Mouse (Mus musculus) stomach, postnatal 0 days (tissue): ENCODE measurements around the gene Sptlc3. TPM values are rescaled to one million over a fixed set of nuclear protein-coding genes. Genes with fewer than 3 reads are reported as not detected.

Source experiments
- ATAC-seq: fragments of 200-750 bp; cut with Nextera tagmentation; 2 replicates; pipeline ENCODE4 v1.8.0; 2017; ENCODE audit not compliant: low FRiP score, low TSS enrichment
- DNase-seq: peaks from one replicate; pipeline ENCODE4 v3.0.0-alpha.2; 2016; ENCODE audit warnings: low spot score
- H3K27ac ChIP-seq: fragments of 300-500 bp; sonication (generic); replicated peaks from 2 replicates; pipeline ENCODE4 v1.5.1; 2014; ENCODE audit warnings: mild to moderate bottlenecking, control low read depth
- H3K27me3 ChIP-seq: fragments of 300-500 bp; sonication (generic); 2 replicates; pipeline ENCODE4 v1.6.1; 2014; ENCODE audit warnings: low read length; ENCODE audit not compliant: control insufficient read depth, insufficient read depth
- H3K36me3 ChIP-seq: fragments of 300-500 bp; sonication (generic); 2 replicates; pipeline ENCODE4 v1.6.1; 2014; ENCODE audit warnings: low read length, mixed read lengths; ENCODE audit not compliant: control insufficient read depth, insufficient read depth
- H3K4me1 ChIP-seq: fragments of 300-500 bp; sonication (generic); replicated peaks from 2 replicates; pipeline ENCODE4 v1.6.1; 2014; ENCODE audit warnings: antibody characterized with exemption; ENCODE audit not compliant: control insufficient read depth, insufficient read depth
- H3K4me2 ChIP-seq: fragments of 300-500 bp; sonication (generic); replicated peaks from 2 replicates; pipeline ENCODE4 v1.6.1; 2014; ENCODE audit warnings: low read depth, mild to moderate bottlenecking, control low read depth, moderate library complexity
- H3K4me3 ChIP-seq: fragments of 300-500 bp; sonication (generic); 2 replicates; pipeline ENCODE4 v1.5.1; 2014; ENCODE audit warnings: low read depth, low read length, control low read depth
- H3K9ac ChIP-seq: fragments of 300-500 bp; sonication (generic); 2 replicates; pipeline ENCODE4 v1.6.1; 2014; ENCODE audit warnings: mild to moderate bottlenecking, low read length, control low read depth, mixed read lengths
- H3K9me3 ChIP-seq: fragments of 300-500 bp; sonication (generic); 2 replicates; pipeline ENCODE4 v1.6.1; 2016; ENCODE audit warnings: low read length; ENCODE audit not compliant: control insufficient read depth
- CTCF ChIP-seq: IDR thresholded peaks from 2 replicates; pipeline ENCODE4 v1.5.1; 2016; ENCODE audit warnings: antibody characterized with exemption, low read depth, mild to moderate bottlenecking, moderate library complexity
- EP300 ChIP-seq: optimal IDR thresholded peaks from 2 replicates; pipeline ENCODE3; 2016; ENCODE audit warnings: antibody characterized with exemption
- WGBS: fragments of 180-500 bp; shearing (Covaris S2); extraction: QIAGEN DNeasy Blood & Tissue Kit; methylation state at CpG from one replicate; pipeline ENCODE4 v1.1.7; 2014; 5-methylcytosine and 5-hydroxymethylcytosine counted together
- polyA plus RNA-seq: library from polyadenylated mRNA; unstranded; fragments of >200 nt; fragmentation: Nextera tagmentation; extraction: Ambion mirVana; gene quantifications from 2 replicates; pipeline ENCODE4 v1.2.1, GENCODE M21; 2015

Gene Sptlc3
- polyA plus RNA-seq, 1 experiment from 2014 or later = 15.9 TPM

DNA sequence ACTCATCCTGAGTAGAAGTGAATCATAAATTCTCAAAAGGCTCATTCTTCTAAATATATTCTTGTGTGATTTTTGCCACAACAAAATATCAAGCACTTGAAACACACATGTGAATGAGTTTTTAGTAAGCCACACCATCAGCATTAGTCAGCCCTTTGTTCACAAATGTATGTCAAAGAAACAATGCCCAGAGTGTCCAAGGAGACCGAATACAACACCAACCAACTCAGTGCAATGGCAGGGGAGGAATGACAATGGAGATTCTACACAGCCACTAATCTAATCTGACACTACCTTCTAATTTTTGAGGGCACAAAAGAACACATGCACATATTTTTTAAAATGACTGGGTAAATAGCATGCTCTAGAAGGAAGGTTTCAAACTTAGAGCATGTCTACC, 132.8 kb downstream of the Sptlc3 start:
- H3K9me3 ChIP-seq = no peaks in the 10 kb centered on the region
- H3K4me2 ChIP-seq = no peak overlapping the region
- H3K27me3 ChIP-seq = no peaks in the 10 kb centered on the region
- no peaks in the 10 kb centered on the region for H3K36me3 ChIP-seq
- H3K9ac ChIP-seq = no peak overlapping the region
- DNase-seq = no peak
- H3K4me1 ChIP-seq = no peaks in the 10 kb centered on the region
- WGBS = 77% methylated on average over 1 of the region's 1 CpGs
- no peak overlapping the region for H3K27ac ChIP-seq
- no peak for ATAC-seq
- TF ChIP-seq EP300 = no peak
- TF ChIP-seq CTCF = no peak
- no peak overlapping the region for H3K4me3 ChIP-seq

DNA sequence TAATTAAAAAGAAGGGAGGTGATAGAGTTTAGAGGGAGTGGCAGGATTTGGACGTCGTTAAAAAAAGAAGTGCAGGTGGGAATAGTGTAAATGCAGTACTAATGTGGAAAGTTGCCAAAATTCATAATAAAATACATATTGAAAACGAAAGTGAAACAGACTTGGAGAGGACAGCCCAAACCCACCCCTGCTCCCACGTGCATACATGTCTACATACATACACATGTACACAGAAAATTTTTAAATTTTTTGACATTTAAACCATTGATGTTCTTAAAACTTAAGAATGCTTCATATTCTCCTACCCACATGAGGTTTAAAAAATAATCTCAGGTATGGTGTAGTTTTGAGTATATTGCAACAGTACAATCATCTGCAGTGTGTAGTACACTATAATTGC, 135.0 kb downstream of the Sptlc3 start:
- Histone ChIP-seq H3K36me3 (no peaks in the 10 kb centered on the region), H3K9ac (no peak overlapping the region), H3K9me3 (no peaks in the 10 kb centered on the region), H3K4me1 (no peaks in the 10 kb centered on the region), H3K27me3 (no peaks in the 10 kb centered on the region), H3K4me3 (no peak overlapping the region), H3K4me2 (no peak overlapping the region), H3K27ac (no peak overlapping the region)
- TF ChIP-seq CTCF (no peak), EP300 (no peak)
- DNase-seq = no peak
- WGBS = 52% methylated on average over 4 of the region's 4 CpGs
- ATAC-seq = no peak

DNA sequence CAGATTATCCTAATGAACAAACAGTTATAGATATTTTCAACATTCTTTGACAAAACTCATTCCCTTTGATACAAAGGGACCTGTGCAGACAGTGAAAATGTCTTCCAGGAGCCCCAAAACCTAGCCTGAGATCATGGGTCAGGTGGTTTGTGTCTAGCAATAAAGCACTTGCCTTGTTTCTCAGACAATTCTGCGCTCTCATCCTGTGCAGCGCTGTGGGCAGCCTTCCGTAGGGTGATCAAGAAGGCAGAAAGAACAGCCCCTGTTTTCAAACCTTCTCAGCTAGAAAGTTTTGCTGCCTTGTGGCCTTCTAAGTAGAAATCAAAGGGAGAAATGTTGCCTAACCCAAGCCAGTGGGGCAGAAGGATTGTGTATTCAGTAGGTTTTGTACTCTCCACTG, 135.9 kb downstream of the Sptlc3 start:
- TF ChIP-seq EP300 = no peak
- TF ChIP-seq CTCF = no peak
- 92% methylated on average over 3 of the region's 3 CpGs for WGBS
- H3K27ac ChIP-seq = no peak overlapping the region
- H3K9me3 ChIP-seq = no peaks in the 10 kb centered on the region
- no peaks in the 10 kb centered on the region for H3K27me3 ChIP-seq
- H3K9ac ChIP-seq = no peak overlapping the region
- no peak for ATAC-seq
- H3K4me2 ChIP-seq = no peak overlapping the region
- no peaks in the 10 kb centered on the region for H3K36me3 ChIP-seq
- H3K4me1 ChIP-seq = no peaks in the 10 kb centered on the region
- no peak overlapping the region for H3K4me3 ChIP-seq
- no peak for DNase-seq

DNA sequence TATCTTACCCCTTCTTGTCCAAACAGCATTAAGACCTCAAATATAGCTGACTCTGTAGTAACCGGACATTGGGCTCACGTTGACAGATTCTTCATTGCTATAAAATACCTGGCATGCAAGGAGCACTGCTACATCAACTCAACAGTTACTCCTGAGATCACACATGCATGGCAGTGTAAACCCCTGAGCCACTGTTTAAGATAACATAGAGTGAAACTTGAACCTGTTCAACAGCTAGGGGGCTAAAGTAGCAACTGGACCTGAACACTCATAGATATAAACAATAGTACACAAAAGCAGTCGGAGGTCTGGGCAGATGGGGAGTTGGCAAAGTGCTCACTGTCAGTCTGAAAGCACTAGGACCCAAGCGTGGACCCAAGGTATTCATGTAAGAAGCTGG, 140.8 kb downstream of the Sptlc3 start:
- Histone ChIP-seq H3K27me3 (no peaks in the 10 kb centered on the region), H3K9me3 (no peaks in the 10 kb centered on the region), H3K4me3 (no peak overlapping the region), H3K4me1 (no peaks in the 10 kb centered on the region), H3K9ac (no peak overlapping the region), H3K4me2 (no peak overlapping the region), H3K36me3 (no peaks in the 10 kb centered on the region), H3K27ac (no peak overlapping the region)
- no peak for DNase-seq
- TF ChIP-seq CTCF = peak; percentile 4; the same call in 1 of the 2 replicates
- TF ChIP-seq EP300 = no peak
- ATAC-seq = no peak
- WGBS = 55% methylated on average over 4 of the region's 4 CpGs

GRCm38 (mm10) chr2:139637861-139638260, 144.1 kb downstream of the Sptlc3 start:
- no peaks in the 10 kb centered on the region for H3K9me3 ChIP-seq
- H3K9ac ChIP-seq = no peak overlapping the region
- no peak for TF ChIP-seq EP300
- no peak for TF ChIP-seq CTCF
- no peak overlapping the region for H3K4me2 ChIP-seq
- no peak overlapping the region for H3K4me3 ChIP-seq
- no peak overlapping the region for H3K27ac ChIP-seq
- H3K36me3 ChIP-seq = no peaks in the 10 kb centered on the region
- no peak for DNase-seq
- H3K4me1 ChIP-seq = no peaks in the 10 kb centered on the region
- ATAC-seq = no peak
- 26% methylated on average over 2 of the region's 2 CpGs for WGBS
- no peaks in the 10 kb centered on the region for H3K27me3 ChIP-seq

GRCm38 (mm10) chr2:139641757-139642385, 148.2 kb downstream of the Sptlc3 start:
- 28% methylated on average over 7 of the region's 7 CpGs for WGBS
- H3K27me3 ChIP-seq = no peaks in the 10 kb centered on the region
- no peaks in the 10 kb centered on the region for H3K36me3 ChIP-seq
- peak; percentile 87 for TF ChIP-seq EP300
- no peak for TF ChIP-seq CTCF
- no peak for DNase-seq
- H3K4me3 ChIP-seq = no peak overlapping the region
- no peaks in the 10 kb centered on the region for H3K4me1 ChIP-seq
- no peaks in the 10 kb centered on the region for H3K9me3 ChIP-seq
- H3K27ac ChIP-seq = no peak overlapping the region
- H3K4me2 ChIP-seq = no peak overlapping the region
- no peak overlapping the region for H3K9ac ChIP-seq
- ATAC-seq = peak; percentile 66; the same call in 1 of the 2 replicates
